Mouse (Mus musculus) embryonic fibroblast, embryonic 13.5 days (primary cell): ENCODE results near the gene Tmprss7.

Experiments
- CTCF ChIP-seq: IDR thresholded peaks from 2 replicates; pipeline ENCODE4 v1.5.1; 2011; ENCODE audit warnings: mild to moderate bottlenecking, control low read depth, low read length, moderate library complexity, borderline replicate concordance; ENCODE audit not compliant: insufficient read depth
- POLR2A ChIP-seq: IDR thresholded peaks from 2 replicates; pipeline ENCODE4 v1.6.1; 2011; ENCODE audit warnings: low read depth, mild to moderate bottlenecking, control low read depth, low read length, moderate library complexity

DNA sequence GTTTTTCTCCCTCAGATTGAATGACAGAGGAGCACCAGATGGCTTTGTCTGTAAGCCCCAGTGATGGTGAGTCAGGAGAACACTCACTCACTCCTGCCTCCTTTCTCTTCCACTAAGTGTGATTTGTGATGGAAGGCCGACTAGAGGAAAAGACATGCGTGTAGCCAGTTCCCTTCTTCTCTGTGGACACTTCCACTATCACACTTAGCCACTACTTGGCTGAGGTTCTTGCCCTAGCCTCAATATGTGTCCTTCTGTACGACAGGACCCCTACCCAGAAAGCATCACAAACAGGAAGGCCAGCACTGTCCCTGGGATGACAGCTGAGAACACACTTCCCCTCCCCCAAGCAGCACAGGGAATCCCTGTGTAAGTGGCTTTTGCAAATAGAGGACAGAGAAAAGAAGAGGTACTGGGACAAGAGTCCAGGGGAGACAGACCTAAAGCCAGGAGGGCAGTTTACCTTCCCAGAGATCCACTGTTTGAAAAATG, 29.0 kb upstream of the Tmprss7 start:
- TF ChIP-seq CTCF (no peak), POLR2A (no peak)
